Mouse (Mus musculus): ENCODE data around the gene Nxn.

DNA sequence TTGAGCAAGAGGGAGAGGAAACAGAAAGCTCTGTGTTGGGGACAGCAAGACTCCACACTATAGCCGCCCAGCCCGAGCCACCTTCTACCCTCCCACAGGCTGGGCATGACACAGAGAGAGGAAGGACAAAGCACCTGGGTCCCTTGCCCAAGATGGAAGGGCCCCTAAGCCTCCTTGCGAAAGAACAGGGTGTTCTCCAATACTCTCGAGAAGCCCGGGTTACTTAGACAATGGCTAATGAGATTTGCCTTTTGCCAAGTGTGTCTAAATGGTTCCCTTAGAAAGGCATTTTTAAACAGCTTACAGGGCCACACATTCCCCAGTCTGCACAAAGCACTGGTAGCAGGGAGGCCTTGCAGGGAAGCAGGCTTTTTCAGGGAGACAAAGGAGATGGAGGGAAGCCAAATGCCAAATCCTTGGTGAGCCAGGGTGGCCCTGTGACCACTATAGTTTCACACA lies 130.9 kb downstream of the Nxn start:
- no peak for TF ChIP-seq CTCF (IDR thresholded peaks at IDR 0.05; ENCODE audit: low read depth)
- no peak for TF ChIP-seq EP300 (IDR thresholded peaks at IDR 0.05; ENCODE audit: low read depth)
